Mouse (Mus musculus) C2C12 (cell line): Measurements from ENCODE around the gene Slamf9. TPM values are rescaled to one million over a fixed set of nuclear protein-coding genes. Genes with fewer than 3 reads are reported as not detected.

Source experiments
- H3K27me3 ChIP-seq: one replicate; pipeline ENCODE4 v1.6.1; 2011; ENCODE audit not compliant: control insufficient read depth, insufficient read depth, insufficient read length
- H3K36me3 ChIP-seq: one replicate; pipeline ENCODE4 v1.6.1; 2011; ENCODE audit not compliant: control insufficient read depth, insufficient read depth
- H3K4me3 ChIP-seq: one replicate; pipeline ENCODE4 v1.5.1; 2011; ENCODE audit warnings: mild to moderate bottlenecking, control low read depth; ENCODE audit not compliant: poor library complexity, insufficient read depth, severe bottlenecking
- H3K79me2 ChIP-seq: one replicate; pipeline ENCODE4 v1.6.1; 2011; ENCODE audit not compliant: control insufficient read depth, insufficient read depth
- H3K79me3 ChIP-seq: one replicate; pipeline ENCODE4 v1.6.1; 2011; ENCODE audit warnings: low read depth, control low read depth
- H3ac ChIP-seq: one replicate; pipeline ENCODE3; 2011; ENCODE audit warnings: low read depth; ENCODE audit not compliant: control insufficient read depth, insufficient read length
- CEBPB ChIP-seq: IDR thresholded peaks from one replicate; pipeline ENCODE4 v1.6.1; 2011; ENCODE audit warnings: low read depth, mild to moderate bottlenecking, control low read depth, moderate library complexity
- CTCF ChIP-seq: IDR thresholded peaks from one replicate; pipeline ENCODE4 v1.5.1; 2011; ENCODE audit not compliant: control insufficient read depth, insufficient read depth, insufficient read length
- FOSL1 ChIP-seq: IDR thresholded peaks from one replicate; pipeline ENCODE4 v1.8.0; 2011; ENCODE audit warnings: mild to moderate bottlenecking, low read length; ENCODE audit not compliant: poor library complexity, insufficient read depth, severe bottlenecking
- MAX ChIP-seq: IDR thresholded peaks from one replicate; pipeline ENCODE4 v1.6.1; 2011; ENCODE audit warnings: mild to moderate bottlenecking, control low read depth
- MYOD1 ChIP-seq: IDR thresholded peaks from one replicate; pipeline ENCODE4 v1.6.1; 2011; ENCODE audit warnings: low read depth; ENCODE audit not compliant: control insufficient read depth, insufficient read length
- MYOG ChIP-seq: IDR thresholded peaks from one replicate; pipeline ENCODE4 v1.6.1; 2011; ENCODE audit not compliant: control insufficient read depth, insufficient read length; ENCODE audit errors: extremely low read depth
- USF1 ChIP-seq: IDR thresholded peaks from one replicate; pipeline ENCODE4 v1.6.1; 2011; ENCODE audit warnings: low read depth, mild to moderate bottlenecking, control low read depth, moderate library complexity
- polyA plus RNA-seq: library from polyadenylated mRNA; unstranded; fragments of >200 nt; fragmentation: generic; extraction: Trizol; gene quantifications from one replicate; pipeline ENCODE4 v1.2.1, GENCODE M21; 2012; ENCODE audit warnings: missing spikeins

Slamf9 gene
- polyA plus RNA-seq, 1 experiment: 0.19 TPM

DNA sequence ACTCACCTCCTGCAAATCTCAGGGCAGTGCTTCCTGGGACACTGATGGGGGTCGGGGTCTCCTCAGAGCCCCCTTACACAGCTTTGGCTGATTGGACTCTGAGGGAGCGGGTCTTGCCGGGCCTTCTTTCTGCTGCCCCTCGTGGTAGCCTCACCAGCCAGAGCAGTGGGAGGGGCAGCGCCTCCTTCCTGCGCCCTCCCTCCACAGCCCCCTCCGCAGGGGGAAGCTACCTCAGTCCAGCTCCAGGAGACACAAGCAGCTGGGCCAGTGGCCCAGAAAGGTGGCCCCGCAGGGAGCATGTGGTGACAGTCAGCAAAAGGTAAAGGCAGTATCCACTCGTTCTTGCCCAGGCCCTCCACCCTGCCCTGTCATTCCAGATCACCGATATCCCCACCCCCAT, 22.3 kb downstream of the Slamf9 start:
- Histone ChIP-seq H3K36me3 (no peaks in the 10 kb centered on the region), H3ac (no peak overlapping the region), H3K79me3 (peaks cover 20% of the 10 kb centered on the region), H3K4me3 (no peak overlapping the region), H3K27me3 (no peaks in the 10 kb centered on the region), H3K79me2 (peaks cover 25% of the 10 kb centered on the region)
- TF ChIP-seq MYOG (no peak), MYOD1 (no peak), FOSL1 (no peak), MAX (no peak), CTCF (no peak), USF1 (no peak), CEBPB (no peak)

DNA sequence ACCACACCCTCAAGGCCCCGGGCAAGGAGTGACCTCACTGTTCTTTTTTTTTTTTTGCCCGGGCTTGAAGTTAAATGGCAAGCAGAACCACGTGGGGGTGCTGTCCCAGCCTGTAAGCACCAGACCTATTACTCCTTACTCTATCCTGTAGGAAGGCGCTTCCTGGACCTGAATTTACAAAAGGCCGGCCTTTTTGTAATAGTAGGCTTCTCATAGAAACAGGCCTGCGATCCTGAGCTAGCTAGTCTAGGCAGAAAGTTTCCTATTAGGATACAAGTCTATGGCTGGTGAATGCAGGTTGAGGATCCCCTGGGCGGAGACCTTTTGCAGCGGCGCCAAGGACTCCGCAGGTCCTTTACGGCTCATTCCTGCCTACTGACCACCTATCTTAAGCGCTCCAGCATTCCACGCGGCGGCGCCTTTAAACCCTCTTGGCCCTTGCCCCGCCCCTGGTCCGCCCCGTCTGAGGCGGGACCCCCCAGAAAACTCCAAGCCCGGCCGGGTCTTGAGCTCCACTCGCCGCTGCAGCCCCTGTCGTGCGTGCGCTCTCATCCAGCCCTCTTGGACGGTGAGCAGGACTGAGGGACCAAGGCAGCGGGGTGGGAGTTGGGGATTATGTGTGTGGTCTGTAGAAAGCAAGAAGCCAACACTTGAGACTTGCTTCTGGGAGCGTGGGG, 24.7 kb downstream of the Slamf9 start, which contains the start of gene Tagln2:
Tagln2 (plus strand) TSS at position 283 of the 677 bp plus-strand sequence.
- peak within 1 kb of the TSS; percentile 77 for H3ac ChIP-seq
- peak within 1 kb of the TSS; percentile 94 for H3K4me3 ChIP-seq
- no peak for TF ChIP-seq MYOD1
- TF ChIP-seq MAX: peak; percentile 11
- no peak for TF ChIP-seq FOSL1
- no peak for TF ChIP-seq CEBPB
- peak; percentile 59 for TF ChIP-seq USF1
- TF ChIP-seq CTCF: no peak
- TF ChIP-seq MYOG: no peak
- peaks cover 50% of the 10 kb centered on the region for H3K79me2 ChIP-seq
- peaks cover 42% of the 10 kb centered on the region for H3K79me3 ChIP-seq
- H3K27me3 ChIP-seq: no peaks in the 10 kb centered on the region
- peaks cover 9% of the 10 kb centered on the region for H3K36me3 ChIP-seq

DNA sequence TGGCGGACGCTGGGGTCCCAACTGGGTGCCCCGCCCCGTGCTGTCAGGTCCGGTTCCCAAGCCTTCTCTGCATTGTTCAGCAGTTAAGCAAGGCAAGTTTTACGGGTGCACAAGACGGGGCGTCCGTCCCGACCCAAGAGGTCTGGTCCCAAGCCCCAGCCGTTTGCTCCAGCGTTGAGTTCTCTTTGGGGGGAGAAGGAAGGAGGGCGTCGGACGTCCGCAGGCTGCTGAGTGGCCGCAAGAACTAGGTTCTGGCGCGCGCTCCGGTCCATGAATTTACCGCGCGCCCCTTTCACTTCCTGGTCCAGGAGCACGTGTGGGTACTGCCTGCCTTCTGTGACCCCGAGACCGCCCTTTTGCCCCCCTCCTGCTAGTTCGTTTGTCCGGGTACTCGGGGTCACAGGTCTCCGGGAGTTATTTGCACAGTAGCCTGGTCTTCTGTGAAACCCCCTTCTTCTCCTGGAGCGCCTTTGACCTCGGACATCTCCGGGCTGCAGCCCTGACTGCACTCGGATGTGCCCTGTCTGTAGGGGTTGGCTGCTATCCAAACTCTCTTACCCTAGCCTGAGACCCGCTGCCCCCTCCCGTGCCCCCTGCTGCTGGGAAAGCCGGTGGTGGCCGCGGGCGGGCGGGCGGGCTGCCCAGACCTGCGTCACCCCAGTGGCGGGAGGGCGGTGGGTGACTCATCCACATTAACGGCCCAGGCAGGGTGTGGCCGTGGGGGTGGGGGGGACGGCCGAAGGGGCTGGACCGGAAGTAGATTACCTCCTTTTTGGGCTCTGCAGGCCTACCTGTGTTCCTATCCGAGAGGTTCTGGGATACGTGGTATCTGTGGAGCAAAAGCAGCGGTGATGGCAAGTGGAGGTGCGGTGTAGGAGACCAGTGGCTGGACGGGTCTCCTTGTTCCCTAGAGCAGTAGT, 25.6 kb downstream of the Slamf9 start:
- Histone ChIP-seq H3K79me3 (peaks cover 48% of the 10 kb centered on the region), H3K79me2 (peaks cover 58% of the 10 kb centered on the region), H3K36me3 (peaks cover 17% of the 10 kb centered on the region), H3K27me3 (no peaks in the 10 kb centered on the region), H3K4me3 (peak overlapping the region; percentile 94), H3ac (peak overlapping the region; percentile 77)
- TF ChIP-seq FOSL1: no peak
- TF ChIP-seq MYOG: no peak
- no peak for TF ChIP-seq MYOD1
- TF ChIP-seq USF1: no peak
- TF ChIP-seq MAX: no peak
- TF ChIP-seq CEBPB: no peak
- no peak for TF ChIP-seq CTCF

GRCm38 (mm10) chr1:172501371-172502144, 26.4 kb downstream of the Slamf9 start:
- Histone ChIP-seq H3K79me3 (peaks cover 49% of the 10 kb centered on the region), H3K36me3 (peaks cover 26% of the 10 kb centered on the region), H3K4me3 (peak overlapping the region; percentile 94), H3K79me2 (peaks cover 66% of the 10 kb centered on the region), H3K27me3 (no peaks in the 10 kb centered on the region), H3ac (peak overlapping the region; percentile 60)
- TF ChIP-seq CEBPB: no peak
- TF ChIP-seq CTCF: no peak
- no peak for TF ChIP-seq FOSL1
- TF ChIP-seq MYOD1: no peak
- peak; percentile 41 for TF ChIP-seq MAX
- peak; percentile 18 for TF ChIP-seq USF1
- TF ChIP-seq MYOG: no peak

DNA sequence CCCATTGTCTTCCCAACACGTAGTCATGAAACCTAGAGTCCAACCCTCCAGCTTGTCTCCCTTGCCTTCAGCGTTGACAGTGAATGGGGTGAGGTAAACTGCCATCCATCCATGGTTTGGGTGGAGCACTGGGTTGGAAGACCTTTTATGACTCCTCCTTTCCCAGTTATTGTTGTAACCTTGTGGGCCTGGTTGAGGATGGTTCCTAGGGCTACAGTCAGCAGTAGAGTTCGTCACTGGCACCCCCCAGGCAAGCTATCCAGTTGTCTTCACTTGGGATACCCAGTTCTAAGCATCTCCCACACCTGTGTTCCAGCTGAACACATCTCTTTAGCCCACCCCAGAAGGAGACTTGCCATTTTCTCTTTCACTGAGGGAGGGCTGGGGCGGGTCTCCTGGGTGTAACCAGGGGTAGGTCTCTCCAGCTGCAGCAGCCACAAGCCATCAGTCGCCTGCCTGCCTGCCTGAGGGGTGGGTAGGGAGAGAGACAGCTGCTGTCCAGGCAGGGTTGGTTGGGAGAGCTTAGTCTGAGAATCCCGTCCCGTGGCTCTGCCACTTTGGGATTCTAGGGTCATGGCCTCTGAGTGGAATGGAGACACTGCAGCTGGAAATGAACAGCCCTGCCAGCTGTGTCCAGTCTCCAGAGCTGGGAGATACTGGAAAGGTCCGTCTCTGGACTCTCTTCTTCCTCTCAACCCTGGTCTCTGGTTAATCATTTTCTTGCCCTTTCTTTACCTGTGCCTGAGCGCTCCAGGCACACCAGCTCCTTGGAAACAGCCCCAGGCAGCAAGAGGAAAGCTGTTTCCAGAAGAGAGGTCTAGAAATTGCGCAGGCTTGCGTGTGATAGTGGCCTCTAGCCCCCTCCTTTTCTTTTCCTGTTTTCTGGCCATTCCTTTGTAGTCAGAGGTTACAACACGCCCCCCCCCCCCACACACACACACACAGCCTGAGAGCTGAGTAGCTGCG, 27.3 kb downstream of the Slamf9 start:
- Histone ChIP-seq H3K36me3 (peaks cover 34% of the 10 kb centered on the region), H3K27me3 (no peaks in the 10 kb centered on the region), H3K79me3 (peaks cover 49% of the 10 kb centered on the region), H3K4me3 (peak overlapping the region; percentile 94), H3K79me2 (peaks cover 68% of the 10 kb centered on the region), H3ac (peak overlapping the region; percentile 60)
- TF ChIP-seq CTCF: no peak
- TF ChIP-seq MYOD1: peak; percentile 5
